ENCODE assay signal across 11 mouse cellular contexts in genomic region chr12:76556745-76557389, GRCm38 (mm10). TPM values are rescaled to one million over a fixed set of nuclear protein-coding genes. Genes with fewer than 3 reads are reported as not detected.
DNase-seq lines count a peak whose midpoint lies in the region; ATAC-seq lines count a peak whose summit lies in the region.
"Had no signal": no experiment of that assay in that cellular context is flagged by ENCODE, and none has a peak within 500 bp of the region (broad histone marks: within the 10 kb centered on the region; RNA-seq: fewer than 3 reads in every experiment).

No protein-coding gene starts in this region.

- H3K4me2 ChIP-seq in forebrain, embryonic 13.5 days: no peak overlapping the region
- H3K4me2 ChIP-seq in forebrain, embryonic 15.5 days (replicated peaks): no peak overlapping the region
- no peak overlapping the region for H3K4me2 ChIP-seq in hindbrain, embryonic 15.5 days
- H3K4me2 ChIP-seq in midbrain, embryonic 15.5 days: no peak overlapping the region

- WGBS in forebrain, embryonic 13.5 days: 19% methylated on average over 6 of the region's 6 CpGs
- WGBS in forebrain, embryonic 15.5 days: 23% methylated on average over 6 of the region's 6 CpGs
- 21% methylated on average over 6 of the region's 6 CpGs for WGBS in hindbrain, embryonic 15.5 days
- 7% methylated on average over 6 of the region's 6 CpGs for WGBS in midbrain, embryonic 15.5 days

- no peak overlapping the region for H3K27ac ChIP-seq in forebrain, embryonic 13.5 days
- no peak overlapping the region for H3K27ac ChIP-seq in forebrain, embryonic 15.5 days (replicated peaks)
- H3K27ac ChIP-seq in hindbrain, embryonic 15.5 days (replicated peaks): no peak overlapping the region
- no peak overlapping the region for H3K27ac ChIP-seq in midbrain, embryonic 15.5 days

- no peaks in the 10 kb centered on the region for H3K36me3 ChIP-seq in forebrain, embryonic 13.5 days (ENCODE audit: poor library complexity, severe bottlenecking)
- H3K36me3 ChIP-seq in forebrain, embryonic 15.5 days: no peaks in the 10 kb centered on the region
- H3K36me3 ChIP-seq in hindbrain, embryonic 15.5 days: no peaks in the 10 kb centered on the region
- H3K36me3 ChIP-seq in midbrain, embryonic 15.5 days (replicated peaks): no peaks in the 10 kb centered on the region

- H3K9ac ChIP-seq in forebrain, embryonic 13.5 days: no peak overlapping the region
- no peak overlapping the region for H3K9ac ChIP-seq in forebrain, embryonic 15.5 days (replicated peaks)
- no peak overlapping the region for H3K9ac ChIP-seq in hindbrain, embryonic 15.5 days
- H3K9ac ChIP-seq in midbrain, embryonic 15.5 days: no peak overlapping the region

- H3K27me3 ChIP-seq in forebrain, embryonic 13.5 days: no peaks in the 10 kb centered on the region
- H3K27me3 ChIP-seq in forebrain, embryonic 15.5 days: no peaks in the 10 kb centered on the region
- H3K27me3 ChIP-seq in hindbrain, embryonic 15.5 days: no peaks in the 10 kb centered on the region
- no peaks in the 10 kb centered on the region for H3K27me3 ChIP-seq in midbrain, embryonic 15.5 days (replicated peaks)

- H3K9me3 ChIP-seq in forebrain, embryonic 13.5 days (replicated peaks): no peaks in the 10 kb centered on the region
- no peaks in the 10 kb centered on the region for H3K9me3 ChIP-seq in forebrain, embryonic 15.5 days
- H3K9me3 ChIP-seq in hindbrain, embryonic 15.5 days: no peaks in the 10 kb centered on the region
- H3K9me3 ChIP-seq in midbrain, embryonic 15.5 days: no peaks in the 10 kb centered on the region

- peak; percentile 53; the same call in 1 of the 2 replicates for ATAC-seq in forebrain, embryonic 13.5 days
- ATAC-seq in forebrain, embryonic 15.5 days (replicated peaks): no peak
- 0 out of 2 replicates have a peak, but pooled peaks have one; percentile 29 for ATAC-seq in hindbrain, embryonic 15.5 days (ENCODE audit: low FRiP score, low read depth)
- ATAC-seq in midbrain, embryonic 15.5 days (replicated peaks): peak; percentile 62; the same call in 1 of the 2 replicates

- H3K4me3 ChIP-seq in forebrain, embryonic 13.5 days: no peak overlapping the region
- H3K4me3 ChIP-seq in forebrain, embryonic 15.5 days: no peak overlapping the region
- H3K4me3 ChIP-seq in hindbrain, embryonic 15.5 days: no peak overlapping the region
- no peak overlapping the region for H3K4me3 ChIP-seq in midbrain, embryonic 15.5 days
- H3K4me3 ChIP-seq: erythroblast, embryonic 14.5 days had no signal

- no peaks in the 10 kb centered on the region; the same call in 1 of the 2 replicates for H3K4me1 ChIP-seq in forebrain, embryonic 13.5 days
- no peaks in the 10 kb centered on the region for H3K4me1 ChIP-seq in forebrain, embryonic 15.5 days
- peaks cover 9% of the 10 kb centered on the region; the same call in 1 of the 2 replicates for H3K4me1 ChIP-seq in hindbrain, embryonic 15.5 days (replicated peaks)
- peaks cover 5% of the 10 kb centered on the region for H3K4me1 ChIP-seq in midbrain, embryonic 15.5 days

- DNase-seq in kidney, adult 11 months: peak; percentile 44
- DNase-seq in kidney, postnatal 36 days: no peak
- DNase-seq in cerebellum, adult 9-10 months: no peak
- DNase-seq in urinary bladder, adult 18-20 months (ENCODE audit: low spot score in 2 of 2): no peak
- DNase-seq: cerebellum, postnatal 14 days; layer of hippocampus, adult 9-11 months had no signal

RNA-seq across cellular contexts. Expression of gene Plekhg3, which starts 26.2 kb away (rescaled TPM):
- 0.63 and 0.97 TPM in 2 replicates for polyA plus RNA-seq in forebrain, embryonic 13.5 days (2015; fragmentation: Nextera tagmentation; extraction: Ambion mirVana)
- 0.79 and 1.2 TPM in 2 replicates for polyA plus RNA-seq in forebrain, embryonic 15.5 days (2015; fragmentation: Nextera tagmentation; extraction: Ambion mirVana)
- 2.1 and 2.3 TPM in 2 replicates for polyA plus RNA-seq in hindbrain, embryonic 15.5 days (2015; fragmentation: Nextera tagmentation; extraction: Ambion mirVana)
- 1.3 and 1.4 TPM in 2 replicates for polyA plus RNA-seq in midbrain, embryonic 15.5 days (2015; fragmentation: Nextera tagmentation; extraction: Ambion mirVana)
